21 mouse cellular contexts compared by ENCODE assay signal in genomic region chr1:183320708-183321107, GRCm38 (mm10). TPM values are rescaled to one million over a fixed set of nuclear protein-coding genes. Genes with fewer than 3 reads are reported as not detected.
DNase-seq lines count a peak whose midpoint lies in the region; ATAC-seq and TF ChIP-seq lines count a peak whose summit lies in the region.
"Had no signal": no experiment of that assay in that cellular context is flagged by ENCODE, and none has a peak within 500 bp of the region (broad histone marks: within the 10 kb centered on the region; RNA-seq: fewer than 3 reads in every experiment).

No protein-coding gene starts in this region.

- H3K27me3 ChIP-seq in myocyte (ENCODE audit: control insufficient read depth, insufficient read depth, insufficient read length), result no peaks in the 10 kb centered on the region
- no peaks in the 10 kb centered on the region for H3K27me3 ChIP-seq in forebrain, embryonic 13.5 days
- H3K27me3 ChIP-seq: embryonic facial prominence, embryonic 13.5 days; hindbrain, embryonic 15.5 days; intestine, embryonic 15.5 days; liver, embryonic 12.5 days; midbrain, embryonic 13.5 days had no signal

- no peaks in the 10 kb centered on the region for H3K4me1 ChIP-seq in forebrain, embryonic 13.5 days
- H3K4me1 ChIP-seq: embryonic facial prominence, embryonic 13.5 days; heart, embryonic 10.5 days; hindbrain, embryonic 15.5 days; intestine, embryonic 15.5 days; liver, embryonic 12.5 days; midbrain, embryonic 13.5 days had no signal

- WGBS in forebrain, embryonic 13.5 days, result 87% methylated on average over 3 of the region's 3 CpGs

- peak overlapping the region; percentile 19 for H3K4me2 ChIP-seq in myocyte (ENCODE audit: low read depth)
- no peak overlapping the region for H3K4me2 ChIP-seq in forebrain, embryonic 13.5 days
- H3K4me2 ChIP-seq: embryonic facial prominence, embryonic 13.5 days; hindbrain, embryonic 15.5 days; intestine, embryonic 15.5 days; liver, embryonic 12.5 days; lung, embryonic 14.5 days; midbrain, embryonic 13.5 days had no signal

- DNase-seq in 416B (ENCODE audit: low read depth), result peak; percentile 85
- peak; percentile 3 for DNase-seq in MEL-GATA-1-ER (ENCODE audit: extremely low read depth, low read depth)
- no peak for DNase-seq in cerebellum, adult 18-20 months
- DNase-seq in adrenal gland, adult 8-10 months, result no peak
- DNase-seq: cerebellum, adult 9-11 months; forebrain, postnatal 0 days; gastrocnemius, postnatal 25 days; kidney, adult 9 months; kidney, postnatal 25 days; lung, embryonic 14.5 days; lung, postnatal 36 days; retina, postnatal 1 day had no signal

- peaks cover 55% of the 10 kb centered on the region for H3K36me3 ChIP-seq in myocyte (ENCODE audit: control insufficient read depth, insufficient read depth)
- peaks cover 79% of the 10 kb centered on the region for H3K36me3 ChIP-seq in forebrain, embryonic 13.5 days (ENCODE audit: poor library complexity, severe bottlenecking)

- TF ChIP-seq POLR2A in myocyte (IDR thresholded peaks at IDR 0.05; ENCODE audit: insufficient read length, low read depth), result no peak

- no peak overlapping the region for H3K4me3 ChIP-seq in myocyte
- no peak overlapping the region for H3K4me3 ChIP-seq in forebrain, embryonic 13.5 days
- H3K4me3 ChIP-seq: embryonic facial prominence, embryonic 13.5 days; heart, embryonic 10.5 days; hindbrain, embryonic 15.5 days; intestine, embryonic 15.5 days; liver, embryonic 12.5 days; midbrain, embryonic 13.5 days had no signal

- H3ac ChIP-seq in myocyte (ENCODE audit: control insufficient read depth, insufficient read length), result no peak overlapping the region

- ATAC-seq in granulocyte monocyte progenitor cell, adult 5-6 weeks (replicated peaks; ENCODE audit: poor library complexity, severe bottlenecking), result peak; percentile 81
- no peak for ATAC-seq in forebrain, embryonic 13.5 days
- ATAC-seq: forebrain, postnatal 0 days; intestine, embryonic 15.5 days; liver, embryonic 12.5 days; midbrain, embryonic 13.5 days had no signal

- no peak overlapping the region for H3K9ac ChIP-seq in forebrain, embryonic 13.5 days
- H3K9ac ChIP-seq: embryonic facial prominence, embryonic 13.5 days; forebrain, postnatal 0 days; hindbrain, embryonic 15.5 days; intestine, embryonic 15.5 days; liver, embryonic 12.5 days; lung, embryonic 14.5 days; midbrain, embryonic 13.5 days had no signal

- H3K27ac ChIP-seq in forebrain, embryonic 13.5 days, result no peak overlapping the region
- H3K27ac ChIP-seq: embryonic facial prominence, embryonic 13.5 days; heart, embryonic 10.5 days; hindbrain, embryonic 15.5 days; intestine, embryonic 15.5 days; liver, embryonic 12.5 days; midbrain, embryonic 13.5 days had no signal

- no peaks in the 10 kb centered on the region for H3K9me3 ChIP-seq in forebrain, embryonic 13.5 days (replicated peaks)
- H3K9me3 ChIP-seq: embryonic facial prominence, embryonic 13.5 days; heart, embryonic 10.5 days; hindbrain, embryonic 15.5 days; intestine, embryonic 15.5 days; midbrain, embryonic 13.5 days had no signal

- no peaks in the 10 kb centered on the region for H3K79me2 ChIP-seq in myocyte (ENCODE audit: control insufficient read depth, insufficient read depth)

TF ChIP-seq in myocyte, 11 proteins besides CTCF, POLR2A, EP300 and RAD21:
- no peak for TF ChIP-seq USF1 (IDR thresholded peaks at IDR 0.05; ENCODE audit: low read depth)
- TF ChIP-seq MYOG (IDR thresholded peaks at IDR 0.05; ENCODE audit: control insufficient read depth in 1 of 3, insufficient read depth in 1 of 3, insufficient read length in 2 of 3, low read depth in 2 of 3), result peak in 1 of 3 experiments; percentile 49

RNA-seq across cellular contexts. Expression of gene Brox, which starts 23.6 kb away (rescaled TPM):
- total RNA-seq in granulocyte monocyte progenitor cell, adult 5-6 weeks (2014; fragmentation: Nextera tagmentation), result 25.5 and 39.3 TPM in 2 replicates
- 40.3 and 40.8 TPM in 2 replicates for total RNA-seq in granulocyte monocyte progenitor cell, adult 5-6 weeks (2017)
- polyA plus RNA-seq in myocyte (2012; fragmentation: generic; extraction: Trizol), result 26.6 TPM
- 78.6 and 81.2 TPM in 2 replicates for polyA plus RNA-seq in forebrain, embryonic 13.5 days (2015; fragmentation: Nextera tagmentation; extraction: Ambion mirVana)
- total RNA-seq in adrenal gland, adult 8-10 months (2022), result 10 to 100 TPM; 49.1 to 70.6 (median 60.9) TPM

RNA-seq across cellular contexts. Expression of gene Aida, which starts 24.3 kb away (rescaled TPM):
- total RNA-seq in granulocyte monocyte progenitor cell, adult 5-6 weeks (2014; fragmentation: Nextera tagmentation), result 32.4 and 47.2 TPM in 2 replicates
- total RNA-seq in granulocyte monocyte progenitor cell, adult 5-6 weeks (2017), result 42.4 and 70.1 TPM in 2 replicates
- 28.3 TPM for polyA plus RNA-seq in myocyte (2012; fragmentation: generic; extraction: Trizol)
- polyA plus RNA-seq in forebrain, embryonic 13.5 days (2015; fragmentation: Nextera tagmentation; extraction: Ambion mirVana), result 47.3 and 49.5 TPM in 2 replicates
- total RNA-seq in adrenal gland, adult 8-10 months (2022), result 10 to 100 TPM; 50.2 to 55.9 (median 54.4) TPM

RNA-seq across cellular contexts. Expression of gene Mia3, which starts 48.6 kb away (rescaled TPM):
- 68.4 and 74.4 TPM in 2 replicates for total RNA-seq in granulocyte monocyte progenitor cell, adult 5-6 weeks (2014; fragmentation: Nextera tagmentation)
- 89.9 and 152 TPM in 2 replicates for total RNA-seq in granulocyte monocyte progenitor cell, adult 5-6 weeks (2017)
- polyA plus RNA-seq in myocyte (2012; fragmentation: generic; extraction: Trizol), result 48.1 TPM
- polyA plus RNA-seq in forebrain, embryonic 13.5 days (2015; fragmentation: Nextera tagmentation; extraction: Ambion mirVana), result 90.0 and 98.0 TPM in 2 replicates
- total RNA-seq in adrenal gland, adult 8-10 months (2022), result 100 to 1,000 TPM; 195 to 246 (median 224) TPM

Comparison
In these comparisons a context has a peak if more than half of its experiments do, and no peak if none do; other contexts are left out.
1. DNase-seq: peak in 416B (single experiment) and MEL-GATA-1-ER (single experiment); none in cerebellum, adult 18-20 months (0 of 2) and adrenal gland, adult 8-10 months (single experiment).